Comparison of ENCODE assay signal across 12 mouse cellular contexts in genomic region chr4:47693221-47693620, GRCm38 (mm10).
DNase-seq lines count a peak whose midpoint lies in the region; ATAC-seq and TF ChIP-seq lines count a peak whose summit lies in the region.
"Had no signal": no experiment of that assay in that cellular context is flagged by ENCODE, and none has a peak within 500 bp of the region (broad histone marks: within the 10 kb centered on the region; RNA-seq: fewer than 3 reads in every experiment).

No protein-coding gene starts in this region.

- H3K36me3 ChIP-seq in midbrain, postnatal 0 days (ENCODE audit: insufficient read depth, low read length): no peaks in the 10 kb centered on the region
- H3K36me3 ChIP-seq: kidney, embryonic 15.5 days; liver, embryonic 13.5 days; midbrain, embryonic 13.5 days had no signal

- H3K27ac ChIP-seq in midbrain, postnatal 0 days (ENCODE audit: low read depth, low read length): no peak overlapping the region
- H3K27ac ChIP-seq: kidney, embryonic 15.5 days; liver, embryonic 13.5 days; midbrain, embryonic 13.5 days had no signal

- no peak for ATAC-seq in midbrain, postnatal 0 days (ENCODE audit: low FRiP score)
- ATAC-seq: CD4-positive, CD25-positive, alpha-beta regulatory T cell, adult 4 months; hindbrain, embryonic 16.5 days; midbrain, embryonic 13.5 days had no signal

- peak; percentile 34 for DNase-seq in heart, adult 11 months
- no peak for DNase-seq in heart, postnatal 36 days
- peak; percentile 57 to 64 for DNase-seq in cerebellum, postnatal 25 days
- DNase-seq in layer of hippocampus, postnatal 14 days (ENCODE audit: low spot score in 2 of 2): peak; percentile 82 to 86
- DNase-seq in telencephalon, adult 2 months (ENCODE audit: low read depth, low spot score): peak; percentile 46
- DNase-seq in thymus, postnatal 25 days: no peak
- DNase-seq in midbrain, postnatal 0 days (ENCODE audit: low spot score): no peak
- DNase-seq: liver, embryonic 13.5 days had no signal

- H3K4me2 ChIP-seq in midbrain, postnatal 0 days (ENCODE audit: low read depth, low read length, poor library complexity, severe bottlenecking): no peak overlapping the region
- H3K4me2 ChIP-seq: kidney, embryonic 15.5 days; liver, embryonic 13.5 days; midbrain, embryonic 13.5 days had no signal

- TF ChIP-seq CTCF in midbrain, postnatal 0 days (IDR thresholded peaks at IDR 0.05): no peak

- H3K4me3 ChIP-seq in midbrain, postnatal 0 days (ENCODE audit: low read depth, low read length): no peak overlapping the region
- H3K4me3 ChIP-seq: kidney, embryonic 15.5 days; liver, embryonic 13.5 days; midbrain, embryonic 13.5 days had no signal

- no peaks in the 10 kb centered on the region for H3K9me3 ChIP-seq in midbrain, postnatal 0 days (ENCODE audit: low read length)
- H3K9me3 ChIP-seq: kidney, embryonic 15.5 days; liver, embryonic 13.5 days; midbrain, embryonic 13.5 days had no signal

- intact Hi-C loops in heart, postnatal 36 days (cut with DNase I): no loop called here

- no peaks in the 10 kb centered on the region for H3K27me3 ChIP-seq in midbrain, postnatal 0 days (ENCODE audit: insufficient read depth, low read length)
- H3K27me3 ChIP-seq: kidney, embryonic 15.5 days; liver, embryonic 13.5 days; midbrain, embryonic 13.5 days had no signal

- H3K9ac ChIP-seq in midbrain, postnatal 0 days (replicated peaks; ENCODE audit: low read length, poor library complexity, severe bottlenecking): no peak overlapping the region
- H3K9ac ChIP-seq: kidney, embryonic 15.5 days; liver, embryonic 13.5 days; midbrain, embryonic 13.5 days had no signal

- WGBS in midbrain, postnatal 0 days: 87% methylated on average over 12 of the region's 12 CpGs

- H3K4me1 ChIP-seq in midbrain, postnatal 0 days (ENCODE audit: insufficient read depth, low read length): no peaks in the 10 kb centered on the region
- H3K4me1 ChIP-seq: kidney, embryonic 15.5 days; liver, embryonic 13.5 days had no signal

Comparison
In these comparisons a context has a peak if more than half of its experiments do, and no peak if none do; other contexts are left out.
1. DNase-seq: peak in heart, adult 11 months (single experiment), cerebellum, postnatal 25 days (2 of 2), layer of hippocampus, postnatal 14 days (2 of 2) and telencephalon, adult 2 months (single experiment); none in heart, postnatal 36 days (0 of 2), thymus, postnatal 25 days (single experiment) and midbrain, postnatal 0 days (single experiment).